Mouse (Mus musculus) liver, adult 2 months (tissue): ENCODE measurements around the gene Pds5a.

Source experiments
- CTCF ChIP-seq: fragments of 200-500 bp; IDR thresholded peaks from 2 replicates; pipeline ENCODE4 v1.5.1; 2011; ENCODE audit warnings: low read depth, low read length, control low read depth
- POLR2A ChIP-seq: fragments of 200-500 bp; IDR thresholded peaks from 2 replicates; pipeline ENCODE4 v1.6.1; 2011; ENCODE audit warnings: low read length, control low read depth; ENCODE audit not compliant: insufficient read depth; ENCODE audit errors: extremely low read depth

DNA sequence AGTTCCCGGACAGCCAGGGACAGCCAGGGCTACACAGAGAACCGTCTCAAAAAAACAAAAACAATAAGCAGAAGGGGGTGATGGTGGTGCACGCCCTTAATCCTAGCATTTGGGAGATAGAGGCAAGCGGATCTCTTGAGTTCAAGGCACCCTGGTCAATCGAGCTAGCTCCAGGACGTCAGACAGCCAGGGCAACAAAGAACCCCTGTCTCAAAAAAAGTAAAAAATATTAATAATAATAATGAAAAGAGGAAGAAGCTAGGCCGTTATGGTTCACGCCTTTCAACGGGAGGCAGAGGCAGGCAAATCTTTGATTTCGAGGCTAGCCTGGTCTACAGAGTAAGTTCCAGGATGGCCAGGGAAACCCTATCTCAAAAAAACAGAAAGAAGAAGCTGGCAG is 1.1 kb upstream of the Pds5a start:
- TF ChIP-seq CTCF (no peak), POLR2A (no peak)
